Mouse (Mus musculus): Measurements from ENCODE around the gene Dlgap1. TPM values are rescaled to one million over a fixed set of nuclear protein-coding genes. Genes with fewer than 3 reads are reported as not detected.

Dlgap1 gene
- polyA plus RNA-seq, 1 experiment from 2014 or later: 11.6 TPM

- no peak overlapping the region for H3K4me3 ChIP-seq (ENCODE audit: low read depth, low read length)
- no peak overlapping the region for H3K4me2 ChIP-seq (ENCODE audit: low read length)
- no peaks in the 10 kb centered on the region for H3K36me3 ChIP-seq (ENCODE audit: control insufficient read depth, insufficient read depth, low read length)
- DNase-seq (ENCODE audit: low spot score) (no peak), ATAC-seq (no peak)
- no peak overlapping the region for H3K9ac ChIP-seq (ENCODE audit: low read length)
- WGBS: 95% methylated on average over 6 of the region's 6 CpGs
- H3K27ac ChIP-seq (ENCODE audit: low read depth, low read length): no peak overlapping the region
- H3K9me3 ChIP-seq (replicated peaks; ENCODE audit: control insufficient read depth, low read length): no peaks in the 10 kb centered on the region
- H3K27me3 ChIP-seq (replicated peaks; ENCODE audit: control insufficient read depth, insufficient read depth, low read length): no peaks in the 10 kb centered on the region
- H3K4me1 ChIP-seq (ENCODE audit: control insufficient read depth, insufficient read depth, low read length): no peaks in the 10 kb centered on the region
Observed at GRCm38 (mm10) chr17:70435612-70436011, 466.7 kb downstream of the Dlgap1 start.

GRCm38 (mm10) chr17:70437229-70437628 lies 468.4 kb downstream of the Dlgap1 start:
- WGBS: 74% methylated on average over 5 of the region's 5 CpGs
- no peak overlapping the region for H3K27ac ChIP-seq (ENCODE audit: low read depth, low read length)
- ATAC-seq (no peak), DNase-seq (ENCODE audit: low spot score) (peak; percentile 35)
- no peaks in the 10 kb centered on the region for H3K27me3 ChIP-seq (replicated peaks; ENCODE audit: control insufficient read depth, insufficient read depth, low read length)
- no peaks in the 10 kb centered on the region for H3K36me3 ChIP-seq (ENCODE audit: control insufficient read depth, insufficient read depth, low read length)
- no peaks in the 10 kb centered on the region for H3K9me3 ChIP-seq (replicated peaks; ENCODE audit: control insufficient read depth, low read length)
- no peaks in the 10 kb centered on the region for H3K4me1 ChIP-seq (ENCODE audit: control insufficient read depth, insufficient read depth, low read length)
- no peak overlapping the region for H3K9ac ChIP-seq (ENCODE audit: low read length)
- no peak overlapping the region for H3K4me3 ChIP-seq (ENCODE audit: low read depth, low read length)
- no peak overlapping the region for H3K4me2 ChIP-seq (ENCODE audit: low read length)

DNA sequence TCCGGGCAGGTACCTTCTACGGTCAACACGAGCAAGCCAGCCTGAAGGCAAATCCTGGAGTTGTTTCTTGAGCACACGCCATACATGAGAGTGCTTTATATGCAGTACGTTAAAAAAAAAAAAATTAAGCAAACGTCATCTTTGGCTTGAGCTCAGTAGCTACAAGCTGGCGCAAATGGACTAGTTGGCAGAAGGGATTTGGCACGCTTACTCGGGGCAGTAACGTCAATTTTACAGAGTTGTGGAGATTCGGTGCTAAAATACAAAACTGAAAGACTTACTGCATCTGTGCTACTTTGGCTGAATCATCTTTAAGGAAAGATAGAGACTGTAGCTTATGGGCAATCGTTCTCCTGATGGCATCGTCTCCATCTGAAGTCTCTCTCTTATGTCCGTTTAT lies 474.1 kb downstream of the Dlgap1 start:
- 77% methylated on average over 14 of the region's 14 CpGs for WGBS

DNA sequence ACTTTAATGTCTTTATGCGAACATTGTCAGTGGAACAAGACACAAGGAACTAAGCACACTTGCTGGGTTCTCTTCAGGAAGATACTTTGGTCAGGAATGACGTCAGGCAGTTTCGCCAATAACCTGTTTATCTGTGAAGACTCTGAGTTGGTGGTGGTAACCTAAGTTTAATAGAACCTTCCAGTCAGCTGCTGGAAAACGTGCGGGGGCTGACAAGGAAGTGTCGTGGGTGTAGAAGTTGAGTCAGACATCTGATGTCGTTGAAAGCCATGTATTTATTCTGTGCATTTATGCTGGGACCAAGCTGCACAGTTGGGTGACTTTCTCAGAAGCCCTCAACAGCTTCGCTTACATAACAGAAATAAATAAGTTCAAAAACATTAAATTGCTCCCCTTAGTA lies 477.6 kb downstream of the Dlgap1 start:
- Histone ChIP-seq H3K4me1 (ENCODE audit: control insufficient read depth, insufficient read depth, low read length) (no peaks in the 10 kb centered on the region), H3K36me3 (ENCODE audit: control insufficient read depth, insufficient read depth, low read length) (no peaks in the 10 kb centered on the region), H3K27ac (ENCODE audit: low read depth, low read length) (no peak overlapping the region), H3K27me3 (replicated peaks; ENCODE audit: control insufficient read depth, insufficient read depth, low read length) (no peaks in the 10 kb centered on the region), H3K9me3 (replicated peaks; ENCODE audit: control insufficient read depth, low read length) (no peaks in the 10 kb centered on the region), H3K4me2 (ENCODE audit: low read length) (no peak overlapping the region), H3K9ac (ENCODE audit: low read length) (no peak overlapping the region), H3K4me3 (ENCODE audit: low read depth, low read length) (no peak overlapping the region)
- no peak for DNase-seq (ENCODE audit: low spot score)
- no peak for ATAC-seq
- 84% methylated on average over 8 of the region's 8 CpGs for WGBS

More for the DNA sequence above, 474.1 kb downstream of the Dlgap1 start:
- Histone ChIP-seq H3K9ac (ENCODE audit: low read length) (no peak overlapping the region), H3K4me1 (ENCODE audit: control insufficient read depth, insufficient read depth, low read length) (no peaks in the 10 kb centered on the region), H3K4me2 (ENCODE audit: low read length) (no peak overlapping the region), H3K9me3 (replicated peaks; ENCODE audit: control insufficient read depth, low read length) (no peaks in the 10 kb centered on the region), H3K4me3 (ENCODE audit: low read depth, low read length) (no peak overlapping the region), H3K27me3 (replicated peaks; ENCODE audit: control insufficient read depth, insufficient read depth, low read length) (no peaks in the 10 kb centered on the region), H3K27ac (ENCODE audit: low read depth, low read length) (no peak overlapping the region), H3K36me3 (ENCODE audit: control insufficient read depth, insufficient read depth, low read length) (no peaks in the 10 kb centered on the region)
- DNase-seq (ENCODE audit: low spot score) (peak; percentile 80), ATAC-seq (peak; percentile 79; the same call in 1 of the 2 replicates)

- no peaks in the 10 kb centered on the region for H3K4me1 ChIP-seq (ENCODE audit: control insufficient read depth, insufficient read depth, low read length)
- no peak for DNase-seq (ENCODE audit: low spot score)
Observed at GRCm38 (mm10) chr17:70455036-70455435, 486.2 kb downstream of the Dlgap1 start.

GRCm38 (mm10) chr17:70457103-70457502 lies 488.2 kb downstream of the Dlgap1 start:
- Histone ChIP-seq H3K27ac (ENCODE audit: low read depth, low read length) (no peak overlapping the region), H3K36me3 (ENCODE audit: control insufficient read depth, insufficient read depth, low read length) (no peaks in the 10 kb centered on the region), H3K27me3 (replicated peaks; ENCODE audit: control insufficient read depth, insufficient read depth, low read length) (no peaks in the 10 kb centered on the region), H3K9ac (ENCODE audit: low read length) (no peak overlapping the region), H3K4me3 (ENCODE audit: low read depth, low read length) (no peak overlapping the region), H3K4me2 (ENCODE audit: low read length) (no peak overlapping the region), H3K9me3 (replicated peaks; ENCODE audit: control insufficient read depth, low read length) (no peaks in the 10 kb centered on the region), H3K4me1 (ENCODE audit: control insufficient read depth, insufficient read depth, low read length) (no peaks in the 10 kb centered on the region)
- WGBS: 69% methylated on average over 1 of the region's 1 CpGs
- DNase-seq (ENCODE audit: low spot score) (no peak), ATAC-seq (no peak)

More at GRCm38 (mm10) chr17:70455036-70455435, 486.2 kb downstream of the Dlgap1 start:
- Histone ChIP-seq H3K36me3 (ENCODE audit: control insufficient read depth, insufficient read depth, low read length) (no peaks in the 10 kb centered on the region), H3K9ac (ENCODE audit: low read length) (no peak overlapping the region), H3K4me3 (ENCODE audit: low read depth, low read length) (no peak overlapping the region), H3K27ac (ENCODE audit: low read depth, low read length) (no peak overlapping the region), H3K4me2 (ENCODE audit: low read length) (no peak overlapping the region), H3K9me3 (replicated peaks; ENCODE audit: control insufficient read depth, low read length) (no peaks in the 10 kb centered on the region), H3K27me3 (replicated peaks; ENCODE audit: control insufficient read depth, insufficient read depth, low read length) (no peaks in the 10 kb centered on the region)
- WGBS: 92% methylated on average over 7 of the region's 7 CpGs
- no peak for ATAC-seq

- no peak for DNase-seq (ENCODE audit: low spot score)
- Histone ChIP-seq H3K4me2 (ENCODE audit: low read length) (no peak overlapping the region), H3K4me3 (ENCODE audit: low read depth, low read length) (no peak overlapping the region), H3K9me3 (replicated peaks; ENCODE audit: control insufficient read depth, low read length) (no peaks in the 10 kb centered on the region), H3K36me3 (ENCODE audit: control insufficient read depth, insufficient read depth, low read length) (no peaks in the 10 kb centered on the region), H3K27ac (ENCODE audit: low read depth, low read length) (no peak overlapping the region), H3K27me3 (replicated peaks; ENCODE audit: control insufficient read depth, insufficient read depth, low read length) (no peaks in the 10 kb centered on the region), H3K9ac (ENCODE audit: low read length) (no peak overlapping the region), H3K4me1 (ENCODE audit: control insufficient read depth, insufficient read depth, low read length) (no peaks in the 10 kb centered on the region)
- ATAC-seq: no peak
- 87% methylated on average over 8 of the region's 8 CpGs for WGBS
Observed at GRCm38 (mm10) chr17:70462231-70462630, 493.4 kb downstream of the Dlgap1 start.

DNA sequence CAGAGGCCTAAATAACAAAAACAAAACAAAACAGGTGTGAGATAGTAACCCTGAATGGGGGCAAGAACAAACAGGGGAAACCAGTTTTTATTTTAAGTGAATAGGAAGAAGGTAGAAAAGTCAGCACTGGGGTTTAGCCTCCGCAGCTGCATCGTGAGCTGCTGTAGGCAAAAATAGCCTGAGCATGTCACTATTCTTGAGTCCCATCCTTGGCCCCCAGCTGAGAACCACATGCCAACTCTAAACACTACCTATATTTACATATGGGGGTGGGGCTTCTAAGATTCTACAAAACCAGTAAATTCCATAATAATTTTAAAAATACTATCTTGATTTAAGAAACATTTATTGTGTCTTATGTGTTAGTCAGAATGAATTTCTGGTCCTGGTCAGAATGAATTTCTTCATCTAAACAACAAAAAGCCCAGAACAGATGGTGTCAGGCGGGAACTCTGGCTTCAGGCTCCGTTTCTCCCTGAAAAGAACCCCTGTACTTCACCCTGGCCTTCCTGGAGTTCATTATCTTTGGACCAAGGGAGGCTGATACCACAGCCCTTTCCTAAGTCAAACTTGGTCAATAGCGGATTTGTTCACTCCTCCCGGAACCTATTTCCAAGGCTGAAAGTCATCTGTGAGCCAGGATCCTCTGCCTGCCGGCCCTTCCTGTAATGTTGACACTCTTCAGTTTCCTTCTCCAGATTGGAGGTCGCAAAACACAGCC lies 494.1 kb downstream of the Dlgap1 start:
- Histone ChIP-seq H3K27ac (ENCODE audit: low read depth, low read length) (no peak overlapping the region), H3K4me3 (ENCODE audit: low read depth, low read length) (no peak overlapping the region)
- 82% methylated on average over 8 of the region's 8 CpGs for WGBS

DNA sequence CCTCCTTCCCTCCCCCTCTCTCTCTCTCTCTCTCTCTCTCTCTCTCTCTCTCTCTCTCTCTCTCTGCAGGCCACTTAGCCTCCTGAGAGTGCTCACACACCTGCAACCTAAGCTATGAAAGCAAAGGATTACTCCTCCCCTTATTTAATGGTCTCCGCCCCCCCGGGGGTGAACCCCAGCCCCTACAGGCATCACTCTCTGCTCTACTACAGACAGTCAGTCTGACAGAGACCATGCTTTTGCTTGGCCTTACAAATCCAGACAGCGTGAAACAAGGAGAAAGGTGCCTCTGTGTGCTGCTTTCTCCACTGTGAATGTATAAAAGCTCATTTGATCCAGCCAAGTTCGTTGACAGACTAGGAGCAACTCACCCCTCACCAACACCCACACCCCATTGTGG lies 497.5 kb downstream of the Dlgap1 start:
- DNase-seq (ENCODE audit: low spot score) (no peak), ATAC-seq (no peak)
- H3K27ac ChIP-seq (ENCODE audit: low read depth, low read length): no peak overlapping the region
- no peaks in the 10 kb centered on the region for H3K27me3 ChIP-seq (replicated peaks; ENCODE audit: control insufficient read depth, insufficient read depth, low read length)
- no peak overlapping the region for H3K9ac ChIP-seq (ENCODE audit: low read length)
- H3K9me3 ChIP-seq (replicated peaks; ENCODE audit: control insufficient read depth, low read length): no peaks in the 10 kb centered on the region
- no peak overlapping the region for H3K4me2 ChIP-seq (ENCODE audit: low read length)
- no peaks in the 10 kb centered on the region for H3K36me3 ChIP-seq (ENCODE audit: control insufficient read depth, insufficient read depth, low read length)
- 23% methylated on average over 4 of the region's 4 CpGs for WGBS
- H3K4me3 ChIP-seq (ENCODE audit: low read depth, low read length): no peak overlapping the region
- no peaks in the 10 kb centered on the region for H3K4me1 ChIP-seq (ENCODE audit: control insufficient read depth, insufficient read depth, low read length)

More for the DNA sequence above, 494.1 kb downstream of the Dlgap1 start:
- no peaks in the 10 kb centered on the region for H3K27me3 ChIP-seq (replicated peaks; ENCODE audit: control insufficient read depth, insufficient read depth, low read length)
- DNase-seq (ENCODE audit: low spot score): no peak
- no peaks in the 10 kb centered on the region for H3K9me3 ChIP-seq (replicated peaks; ENCODE audit: control insufficient read depth, low read length)
- no peak overlapping the region for H3K9ac ChIP-seq (ENCODE audit: low read length)
- no peaks in the 10 kb centered on the region for H3K36me3 ChIP-seq (ENCODE audit: control insufficient read depth, insufficient read depth, low read length)
- no peak overlapping the region for H3K4me2 ChIP-seq (ENCODE audit: low read length)
- ATAC-seq: no peak
- no peaks in the 10 kb centered on the region for H3K4me1 ChIP-seq (ENCODE audit: control insufficient read depth, insufficient read depth, low read length)
